Mouse (Mus musculus): ENCODE measurements around the gene Brms1.

DNA sequence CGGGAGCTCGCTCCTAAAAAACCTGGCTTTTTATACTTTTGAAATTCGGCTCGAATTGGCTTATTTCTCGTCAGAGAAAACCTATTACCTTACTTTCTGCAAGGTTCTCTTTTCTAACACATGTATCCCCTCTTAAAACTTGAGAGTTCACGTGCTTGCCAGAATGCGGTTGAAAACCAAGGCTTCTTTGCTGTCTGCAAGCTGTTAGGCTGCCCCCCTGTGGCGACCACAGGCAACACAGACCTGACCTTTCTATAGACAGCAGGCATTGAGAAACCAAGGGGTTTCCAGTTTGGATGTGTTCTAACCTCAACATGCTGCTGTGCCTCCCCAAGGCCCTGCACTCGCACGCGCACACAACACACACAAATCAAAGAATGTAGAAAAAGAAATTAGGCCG lies 24.4 kb upstream of the Brms1 start:
- peak; percentile 86; the same call in 1 of the 2 replicates for TF ChIP-seq CTCF (IDR thresholded peaks at IDR 0.05; ENCODE audit: extremely low read depth, insufficient read length, insufficient replicate concordance, low read depth, low read length)
- TF ChIP-seq POLR2A (IDR thresholded peaks at IDR 0.05; ENCODE audit: low read depth, low read length): no peak

Data from small intestine, adult 2 months (tissue).